Mouse (Mus musculus): ENCODE data around the gene Ube2e2. TPM values are rescaled to one million over a fixed set of nuclear protein-coding genes. Genes with fewer than 3 reads are reported as not detected.

Ube2e2 gene
- polyA plus RNA-seq, 1 experiment from 2014 or later, result 71.5 TPM

GRCm38 (mm10) chr14:18667755-18668154 is 226.3 kb downstream of the Ube2e2 start:
- 95% methylated on average over 2 of the region's 2 CpGs for WGBS
- TF ChIP-seq CTCF (IDR thresholded peaks at IDR 0.05) (no peak), EP300 (IDR thresholded peaks at IDR 0.05) (no peak)
- H3K9me3 ChIP-seq (ENCODE audit: low read length), result no peaks in the 10 kb centered on the region
- H3K27ac ChIP-seq (ENCODE audit: low read length), result no peak overlapping the region
- H3K4me1 ChIP-seq (ENCODE audit: insufficient read depth, low read depth, low read length), result no peaks in the 10 kb centered on the region
- ATAC-seq (no peak), DNase-seq (ENCODE audit: low spot score) (no peak)
- H3K27me3 ChIP-seq (replicated peaks; ENCODE audit: insufficient read depth, low read length), result no peaks in the 10 kb centered on the region
- no peak overlapping the region for H3K4me3 ChIP-seq (ENCODE audit: low read depth, low read length)
- no peaks in the 10 kb centered on the region for H3K36me3 ChIP-seq (ENCODE audit: insufficient read depth, low read length)
- H3K4me2 ChIP-seq (replicated peaks; ENCODE audit: low read depth, low read length), result no peak overlapping the region
- no peak overlapping the region for H3K9ac ChIP-seq (replicated peaks; ENCODE audit: low read depth)

- DNase-seq (ENCODE audit: low spot score), result no peak
- Histone ChIP-seq H3K27ac (ENCODE audit: low read length) (no peak overlapping the region), H3K4me2 (replicated peaks; ENCODE audit: low read depth, low read length) (no peak overlapping the region), H3K27me3 (replicated peaks; ENCODE audit: insufficient read depth, low read length) (no peaks in the 10 kb centered on the region), H3K9me3 (ENCODE audit: low read length) (no peaks in the 10 kb centered on the region), H3K4me1 (ENCODE audit: insufficient read depth, low read depth, low read length) (no peaks in the 10 kb centered on the region), H3K9ac (replicated peaks; ENCODE audit: low read depth) (no peak overlapping the region), H3K4me3 (ENCODE audit: low read depth, low read length) (no peak overlapping the region), H3K36me3 (ENCODE audit: insufficient read depth, low read length) (no peaks in the 10 kb centered on the region)
- WGBS, result 75% methylated on average over 1 of the region's 1 CpGs
- no peak for ATAC-seq
- TF ChIP-seq EP300 (IDR thresholded peaks at IDR 0.05) (no peak), CTCF (IDR thresholded peaks at IDR 0.05) (no peak)
Observed at GRCm38 (mm10) chr14:18666251-18666650, 227.8 kb downstream of the Ube2e2 start.

GRCm38 (mm10) chr14:18665267-18666024 is 228.6 kb downstream of the Ube2e2 start:
- Histone ChIP-seq H3K27me3 (replicated peaks; ENCODE audit: insufficient read depth, low read length) (no peaks in the 10 kb centered on the region), H3K4me3 (ENCODE audit: low read depth, low read length) (no peak overlapping the region), H3K9ac (replicated peaks; ENCODE audit: low read depth) (no peak overlapping the region), H3K27ac (ENCODE audit: low read length) (no peak overlapping the region), H3K4me2 (replicated peaks; ENCODE audit: low read depth, low read length) (no peak overlapping the region), H3K4me1 (ENCODE audit: insufficient read depth, low read depth, low read length) (no peaks in the 10 kb centered on the region), H3K9me3 (ENCODE audit: low read length) (no peaks in the 10 kb centered on the region), H3K36me3 (ENCODE audit: insufficient read depth, low read length) (no peaks in the 10 kb centered on the region)
- ATAC-seq, result no peak
- DNase-seq (ENCODE audit: low spot score), result no peak
- 68% methylated on average over 1 of the region's 1 CpGs for WGBS
- no peak for TF ChIP-seq CTCF (IDR thresholded peaks at IDR 0.05)
- TF ChIP-seq EP300 (IDR thresholded peaks at IDR 0.05), result no peak

GRCm38 (mm10) chr14:18663666-18664065 is 230.4 kb downstream of the Ube2e2 start:
- no peak overlapping the region for H3K27ac ChIP-seq (ENCODE audit: low read length)
- H3K27me3 ChIP-seq (replicated peaks; ENCODE audit: insufficient read depth, low read length), result no peaks in the 10 kb centered on the region
- no peak for TF ChIP-seq CTCF (IDR thresholded peaks at IDR 0.05)
- TF ChIP-seq EP300 (IDR thresholded peaks at IDR 0.05), result no peak
- ATAC-seq (no peak), DNase-seq (ENCODE audit: low spot score) (no peak)
- H3K36me3 ChIP-seq (ENCODE audit: insufficient read depth, low read length), result no peaks in the 10 kb centered on the region
- no peak overlapping the region for H3K9ac ChIP-seq (replicated peaks; ENCODE audit: low read depth)
- WGBS, result 79% methylated on average over 2 of the region's 2 CpGs
- H3K4me3 ChIP-seq (ENCODE audit: low read depth, low read length), result no peak overlapping the region
- no peak overlapping the region for H3K4me2 ChIP-seq (replicated peaks; ENCODE audit: low read depth, low read length)
- H3K4me1 ChIP-seq (ENCODE audit: insufficient read depth, low read depth, low read length), result no peaks in the 10 kb centered on the region
- H3K9me3 ChIP-seq (ENCODE audit: low read length), result no peaks in the 10 kb centered on the region

- Histone ChIP-seq H3K9me3 (ENCODE audit: low read length) (no peaks in the 10 kb centered on the region), H3K4me2 (replicated peaks; ENCODE audit: low read depth, low read length) (no peak overlapping the region), H3K4me1 (ENCODE audit: insufficient read depth, low read depth, low read length) (no peaks in the 10 kb centered on the region), H3K36me3 (ENCODE audit: insufficient read depth, low read length) (no peaks in the 10 kb centered on the region), H3K4me3 (ENCODE audit: low read depth, low read length) (no peak overlapping the region), H3K27me3 (replicated peaks; ENCODE audit: insufficient read depth, low read length) (no peaks in the 10 kb centered on the region), H3K27ac (ENCODE audit: low read length) (no peak overlapping the region), H3K9ac (replicated peaks; ENCODE audit: low read depth) (no peak overlapping the region)
- peak; percentile 77 for ATAC-seq
- DNase-seq (ENCODE audit: low spot score), result peak; percentile 53
- 63% methylated on average over 4 of the region's 4 CpGs for WGBS
- TF ChIP-seq EP300 (IDR thresholded peaks at IDR 0.05) (peak; percentile 59; the same call in 1 of the 2 replicates), CTCF (IDR thresholded peaks at IDR 0.05) (no peak)
Observed at GRCm38 (mm10) chr14:18657777-18658753, 236.0 kb downstream of the Ube2e2 start.

- no peak for DNase-seq (ENCODE audit: low spot score)
- H3K36me3 ChIP-seq (ENCODE audit: insufficient read depth, low read length), result no peaks in the 10 kb centered on the region
- H3K4me3 ChIP-seq (ENCODE audit: low read depth, low read length), result no peak overlapping the region
- no peaks in the 10 kb centered on the region for H3K9me3 ChIP-seq (ENCODE audit: low read length)
- TF ChIP-seq CTCF (IDR thresholded peaks at IDR 0.05) (no peak), EP300 (IDR thresholded peaks at IDR 0.05) (no peak)
- WGBS, result 75% methylated on average over 2 of the region's 2 CpGs
- H3K27me3 ChIP-seq (replicated peaks; ENCODE audit: insufficient read depth, low read length), result no peaks in the 10 kb centered on the region
- H3K4me1 ChIP-seq (ENCODE audit: insufficient read depth, low read depth, low read length), result no peaks in the 10 kb centered on the region
- no peak overlapping the region for H3K27ac ChIP-seq (ENCODE audit: low read length)
- H3K4me2 ChIP-seq (replicated peaks; ENCODE audit: low read depth, low read length), result no peak overlapping the region
- no peak overlapping the region for H3K9ac ChIP-seq (replicated peaks; ENCODE audit: low read depth)
- no peak for ATAC-seq
Observed at GRCm38 (mm10) chr14:18649123-18649675, 244.9 kb downstream of the Ube2e2 start.
